Mouse (Mus musculus) liver, embryonic 14.5 days (tissue): ENCODE measurements at regions not wholly inside any gene's neighbourhood (a gene's known extent, or its start where the extent isn't known, plus 50 kb on each side); places are given as distances from the start of the nearest gene placed in this dataset.

Experiments used
- CTCF ChIP-seq: IDR thresholded peaks from 2 replicates; pipeline ENCODE4 v1.5.1; 2016; ENCODE audit warnings: antibody characterized with exemption, low read depth, control low read depth
- EP300 ChIP-seq: IDR thresholded peaks from 2 replicates; pipeline ENCODE4 v1.6.1; 2016; ENCODE audit warnings: antibody characterized with exemption, low read depth

GRCm38 (mm10) chr15:62262487-62262886 is 1339.7 kb upstream of the A1bg start:
- TF ChIP-seq CTCF = no peak
- no peak for TF ChIP-seq EP300
